Mouse (Mus musculus) induced T-regulatory cell, adult 2 months (primary cell): ENCODE data around the gene Scamp2.

Experiments used
- DNase-seq: peaks from one replicate; pipeline ENCODE4 v3.0.0-alpha.2; 2012; ENCODE audit warnings: low read depth

Gene Scamp2

GRCm38 (mm10) chr9:57594174-57594509 lies 33.4 kb downstream of the Scamp2 start:
- no peak for DNase-seq

- no peak for DNase-seq
These were observed 36.5 kb downstream of the Scamp2 start for GRCm38 (mm10) chr9:57597265-57597664.

- no peak for DNase-seq
These were observed 37.2 kb downstream of the Scamp2 start for GRCm38 (mm10) chr9:57597929-57598382.

GRCm38 (mm10) chr9:57598851-57599563 lies 38.3 kb downstream of the Scamp2 start:
- no peak for DNase-seq

- DNase-seq = no peak
These were observed 40.0 kb downstream of the Scamp2 start for GRCm38 (mm10) chr9:57600620-57601352.

- DNase-seq = no peak
These were observed 40.6 kb downstream of the Scamp2 start for GRCm38 (mm10) chr9:57601353-57601706.

GRCm38 (mm10) chr9:57602098-57602497 lies 41.4 kb downstream of the Scamp2 start:
- DNase-seq = no peak

- no peak for DNase-seq
These were observed 44.1 kb downstream of the Scamp2 start for GRCm38 (mm10) chr9:57604875-57605274.

- DNase-seq = no peak
These were observed 44.8 kb downstream of the Scamp2 start for GRCm38 (mm10) chr9:57605503-57605902.

- peak; percentile 64 for DNase-seq
These were observed 45.6 kb downstream of the Scamp2 start, which contains the start of gene Cplx3 for GRCm38 (mm10) chr9:57606139-57606851. TSS of gene Cplx3 (minus strand) at chr9:57606281.

- no peak for DNase-seq
These were observed 49.1 kb downstream of the Scamp2 start for GRCm38 (mm10) chr9:57609803-57610202.

GRCm38 (mm10) chr9:57610359-57610826 lies 49.6 kb downstream of the Scamp2 start:
- no peak for DNase-seq

GRCm38 (mm10) chr9:57612587-57612986 lies 51.8 kb downstream of the Scamp2 start:
- DNase-seq = no peak

GRCm38 (mm10) chr9:57613975-57614374 lies 53.2 kb downstream of the Scamp2 start:
- no peak for DNase-seq

GRCm38 (mm10) chr9:57614786-57615185 lies 54.0 kb downstream of the Scamp2 start:
- DNase-seq = no peak

- DNase-seq = no peak
These were observed 56.9 kb downstream of the Scamp2 start for GRCm38 (mm10) chr9:57617556-57618169.

- no peak for DNase-seq
These were observed 58.1 kb downstream of the Scamp2 start for GRCm38 (mm10) chr9:57618854-57619253.

- no peak for DNase-seq
These were observed 59.9 kb downstream of the Scamp2 start, which contains the start of gene Lman1l for GRCm38 (mm10) chr9:57620674-57621073. TSS of gene Lman1l (minus strand) at chr9:57620774.

GRCm38 (mm10) chr9:57624295-57624694 lies 63.6 kb downstream of the Scamp2 start:
- no peak for DNase-seq

GRCm38 (mm10) chr9:57625674-57626500 lies 65.1 kb downstream of the Scamp2 start:
- DNase-seq = no peak

GRCm38 (mm10) chr9:57627191-57627590 lies 66.4 kb downstream of the Scamp2 start:
- no peak for DNase-seq
